Mouse (Mus musculus): Measurements from ENCODE around the gene Kcnip1.

DNA sequence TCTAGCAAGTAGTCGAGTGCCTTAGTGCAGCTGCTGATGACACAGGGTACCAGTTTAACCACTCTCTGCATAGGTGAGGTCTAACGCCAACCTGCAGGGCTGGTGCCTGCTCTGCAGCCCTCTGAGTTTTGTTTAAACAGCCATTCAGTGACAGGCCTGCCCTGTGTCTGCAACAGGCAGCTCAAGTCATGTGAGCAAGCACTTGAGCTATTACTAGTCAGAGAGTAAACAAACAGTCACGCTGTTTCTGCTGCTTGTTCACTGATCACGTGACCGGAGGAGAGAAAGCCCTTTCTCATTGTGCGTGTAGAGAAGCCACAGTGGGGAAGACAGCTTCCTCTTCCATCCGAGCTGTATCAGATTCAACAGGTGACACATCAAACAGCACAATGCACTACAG is 248.5 kb downstream of the Kcnip1 start:
- TF ChIP-seq CTCF (IDR thresholded peaks at IDR 0.05; ENCODE audit: extremely low read depth, insufficient read depth, low read length) (no peak), POLR2A (IDR thresholded peaks at IDR 0.05; ENCODE audit: extremely low read depth, insufficient read depth, low read length) (no peak)
